In genomic region chr3:66410706-66411277, GRCm38 (mm10) we compare ENCODE assay signal across 8 mouse cellular contexts.
DNase-seq lines count a peak whose midpoint lies in the region; ATAC-seq and TF ChIP-seq lines count a peak whose summit lies in the region.

No protein-coding gene starts in this region.

- H3K9me3 ChIP-seq in ES-E14 (ENCODE audit: control insufficient read depth, insufficient read depth, low read depth, low read length), result no peaks in the 10 kb centered on the region
- no peaks in the 10 kb centered on the region for H3K9me3 ChIP-seq in embryonic facial prominence, embryonic 14.5 days (ENCODE audit: control insufficient read depth, low read length)
- no peaks in the 10 kb centered on the region for H3K9me3 ChIP-seq in midbrain, embryonic 10.5 days (replicated peaks)
- H3K9me3 ChIP-seq in stomach, embryonic 15.5 days, result no peaks in the 10 kb centered on the region

- H3K4me3 ChIP-seq in ES-E14 (ENCODE audit: insufficient read depth in 1 of 2, low read depth in 1 of 2, low read length in 2 of 2, poor library complexity in 1 of 2, severe bottlenecking in 1 of 2), result no peak overlapping the region
- H3K4me3 ChIP-seq in embryonic facial prominence, embryonic 14.5 days (ENCODE audit: low read depth, low read length), result peak overlapping the region; percentile 30
- peak overlapping the region; percentile 30 for H3K4me3 ChIP-seq in midbrain, embryonic 10.5 days
- peak overlapping the region; percentile 27 for H3K4me3 ChIP-seq in stomach, embryonic 15.5 days (replicated peaks)

- H3K27ac ChIP-seq in ES-E14 (ENCODE audit: insufficient read depth, low read depth, low read length, poor library complexity, severe bottlenecking), result no peak overlapping the region
- H3K27ac ChIP-seq in embryonic facial prominence, embryonic 14.5 days (replicated peaks; ENCODE audit: low read depth, low read length), result no peak overlapping the region
- H3K27ac ChIP-seq in midbrain, embryonic 10.5 days (replicated peaks), result peak overlapping the region; percentile 60
- H3K27ac ChIP-seq in stomach, embryonic 15.5 days, result no peak overlapping the region

- intact Hi-C loops in left cerebral cortex, postnatal 10 days (cut with DNase I), result loop anchor here (2.0 to 5.0 kb wide), 3 partner anchors 562 to 932 kb away; no protein-coding TSS in a partner anchor

- H3K9ac ChIP-seq in ES-E14 (ENCODE audit: insufficient read depth, low read depth, low read length, poor library complexity, severe bottlenecking), result no peak overlapping the region
- H3K9ac ChIP-seq in embryonic facial prominence, embryonic 14.5 days (ENCODE audit: low read depth, low read length), result no peak overlapping the region
- H3K9ac ChIP-seq in stomach, embryonic 15.5 days, result no peak overlapping the region

- peak overlapping the region; percentile 52 for H3K4me2 ChIP-seq in embryonic facial prominence, embryonic 14.5 days (ENCODE audit: low read depth, low read length)
- peak overlapping the region; percentile 52 for H3K4me2 ChIP-seq in stomach, embryonic 15.5 days

- peak; percentile 5 to 7 for DNase-seq in B cell, adult 2 months
- DNase-seq in ES-E14 (ENCODE audit: low read depth, low spot score), result peak; percentile 21
- peak; percentile 64 for DNase-seq in embryonic facial prominence, embryonic 14.5 days (ENCODE audit: low spot score)
- peak; percentile 11 to 36 for DNase-seq in left cerebral cortex, postnatal 10 days (ENCODE audit: extremely low spot score in 1 of 2, low spot score in 2 of 2)
- peak; percentile 30 for DNase-seq in midbrain, embryonic 10.5 days (ENCODE audit: low spot score)
- DNase-seq in spleen, postnatal 36 days (ENCODE audit: low spot score in 2 of 2), result no peak

- H3K4me1 ChIP-seq in ES-E14 (ENCODE audit: control insufficient read depth in 2 of 2, insufficient read depth in 2 of 2, low read length in 2 of 2, poor library complexity in 1 of 2), result no peaks in the 10 kb centered on the region
- no peaks in the 10 kb centered on the region for H3K4me1 ChIP-seq in embryonic facial prominence, embryonic 14.5 days (ENCODE audit: control insufficient read depth, insufficient read depth, low read length)
- H3K4me1 ChIP-seq in midbrain, embryonic 10.5 days, result peaks cover 10% of the 10 kb centered on the region
- H3K4me1 ChIP-seq in stomach, embryonic 15.5 days, result no peaks in the 10 kb centered on the region

- in situ Hi-C loops in ES-E14 (cut with MboI; ENCODE audit: low sequenced_read_pairs in 2 of 2, unreplicated experiment in 2 of 2), result no loop called here

- H3K36me3 ChIP-seq in ES-E14 (ENCODE audit: control insufficient read depth, insufficient read depth, low read length, poor library complexity, severe bottlenecking), result no peaks in the 10 kb centered on the region
- no peaks in the 10 kb centered on the region for H3K36me3 ChIP-seq in embryonic facial prominence, embryonic 14.5 days (ENCODE audit: control insufficient read depth, insufficient read depth, low read length)
- no peaks in the 10 kb centered on the region for H3K36me3 ChIP-seq in midbrain, embryonic 10.5 days
- H3K36me3 ChIP-seq in stomach, embryonic 15.5 days, result no peaks in the 10 kb centered on the region

- H3K27me3 ChIP-seq in embryonic facial prominence, embryonic 14.5 days (replicated peaks; ENCODE audit: control insufficient read depth, insufficient read depth, low read length), result 0 out of 2 replicates have a peak, but pooled peaks cover 6% of the 10 kb centered on the region
- H3K27me3 ChIP-seq in midbrain, embryonic 10.5 days (ENCODE audit: low read depth, poor library complexity, severe bottlenecking), result no peaks in the 10 kb centered on the region
- H3K27me3 ChIP-seq in stomach, embryonic 15.5 days (replicated peaks), result no peaks in the 10 kb centered on the region

- 25% methylated on average over 11 of the region's 11 CpGs for whole genome bisulfite sequencing in embryonic facial prominence, embryonic 14.5 days
- 37% methylated on average over 11 of the region's 11 CpGs for WGBS in midbrain, embryonic 10.5 days
- 37% methylated on average over 11 of the region's 11 CpGs for WGBS in stomach, embryonic 15.5 days

- no peak for ATAC-seq in embryonic facial prominence, embryonic 14.5 days (ENCODE audit: low read depth)
- peak; percentile 15 to 17; a peak in 2 of 4 replicates for ATAC-seq in hematopoietic stem cell, adult 5-6 weeks (replicated peaks in 1 of 2; ENCODE audit: insufficient read depth in 1 of 2, low FRiP score in 2 of 2, low TSS enrichment in 1 of 2, low read depth in 1 of 2, poor library complexity in 2 of 2, severe bottlenecking in 2 of 2)
- no peak for ATAC-seq in stomach, embryonic 15.5 days (ENCODE audit: insufficient read depth, low FRiP score, low read depth)

TF ChIP-seq in ES-E14, 5 proteins besides CTCF, POLR2A, EP300 and RAD21:
- TF ChIP-seq ZC3H11A (IDR thresholded peaks at IDR 0.05; ENCODE audit: borderline replicate concordance, low read depth, low read length) (no peak), MAFK (IDR thresholded peaks at IDR 0.05; ENCODE audit: insufficient read depth, low read depth, low read length) (no peak), CHD2 (IDR thresholded peaks at IDR 0.05; ENCODE audit: low read depth, low read length) (no peak), HCFC1 (IDR thresholded peaks at IDR 0.05; ENCODE audit: borderline replicate concordance, insufficient read depth, low read length) (no peak), ZNF384 (IDR thresholded peaks at IDR 0.05; ENCODE audit: low read depth, low read length) (peak; percentile 97)

Comparison
In these comparisons a context has a peak if more than half of its experiments do, and no peak if none do; other contexts are left out.
1. DNase-seq: peak in B cell, adult 2 months (2 of 2), ES-E14 (single experiment), embryonic facial prominence, embryonic 14.5 days (single experiment), left cerebral cortex, postnatal 10 days (2 of 2) and midbrain, embryonic 10.5 days (single experiment); none in spleen, postnatal 36 days (0 of 2).
2. H3K4me3 ChIP-seq: peak in embryonic facial prominence, embryonic 14.5 days (single experiment), midbrain, embryonic 10.5 days (single experiment) and stomach, embryonic 15.5 days (single experiment); none in ES-E14 (0 of 2).
3. ATAC-seq: peak in hematopoietic stem cell, adult 5-6 weeks (2 of 2); none in embryonic facial prominence, embryonic 14.5 days (single experiment) and stomach, embryonic 15.5 days (single experiment).